Mouse (Mus musculus): ENCODE data around the gene Ryr2. TPM values are rescaled to one million over a fixed set of nuclear protein-coding genes. Genes with fewer than 3 reads are reported as not detected.

The Ryr2 gene
- total RNA-seq, 4 experiments from 2014 or later, result 0.35 to 0.77 (median 0.58) TPM

GRCm38 (mm10) chr13:12037241-12037640 is 69.5 kb downstream of the Ryr2 start:
- DNase-seq (ENCODE audit: low spot score in 2 of 2), result no peak

- DNase-seq (ENCODE audit: low spot score in 2 of 2), result no peak
Observed at GRCm38 (mm10) chr13:12036834-12037233, 69.9 kb downstream of the Ryr2 start.

GRCm38 (mm10) chr13:12033914-12034313 is 72.8 kb downstream of the Ryr2 start:
- DNase-seq (ENCODE audit: low spot score in 2 of 2), result no peak

GRCm38 (mm10) chr13:12033272-12033671 is 73.5 kb downstream of the Ryr2 start:
- no peak for DNase-seq (ENCODE audit: low spot score in 2 of 2)

- no peak for DNase-seq (ENCODE audit: low spot score in 2 of 2)
Observed at GRCm38 (mm10) chr13:12029841-12030240, 76.9 kb downstream of the Ryr2 start.

- DNase-seq (ENCODE audit: low spot score in 2 of 2), result no peak
Observed at GRCm38 (mm10) chr13:12029326-12029725, 77.4 kb downstream of the Ryr2 start.

GRCm38 (mm10) chr13:12018046-12018445 is 88.7 kb downstream of the Ryr2 start:
- DNase-seq (ENCODE audit: low spot score in 2 of 2), result no peak

- DNase-seq (ENCODE audit: low spot score in 2 of 2), result no peak
Observed at GRCm38 (mm10) chr13:12013986-12014385, 92.8 kb downstream of the Ryr2 start.

- DNase-seq (ENCODE audit: low spot score in 2 of 2), result no peak
Observed at GRCm38 (mm10) chr13:12008995-12009689, 97.6 kb downstream of the Ryr2 start.

GRCm38 (mm10) chr13:12007579-12007978 is 99.2 kb downstream of the Ryr2 start:
- DNase-seq (ENCODE audit: low spot score in 2 of 2), result no peak

GRCm38 (mm10) chr13:12001891-12002294 is 104.9 kb downstream of the Ryr2 start:
- no peak for DNase-seq (ENCODE audit: low spot score in 2 of 2)

- DNase-seq (ENCODE audit: low spot score in 2 of 2), result no peak
Observed at GRCm38 (mm10) chr13:11999851-12000250, 106.9 kb downstream of the Ryr2 start.

GRCm38 (mm10) chr13:11997366-11997765 is 109.4 kb downstream of the Ryr2 start:
- no peak for DNase-seq (ENCODE audit: low spot score in 2 of 2)

- no peak for DNase-seq (ENCODE audit: low spot score in 2 of 2)
Observed at GRCm38 (mm10) chr13:11987556-11987955, 119.2 kb downstream of the Ryr2 start.

GRCm38 (mm10) chr13:11985056-11985455 is 121.7 kb downstream of the Ryr2 start:
- DNase-seq (ENCODE audit: low spot score in 2 of 2), result no peak

GRCm38 (mm10) chr13:11978997-11979396 is 127.7 kb downstream of the Ryr2 start:
- DNase-seq (ENCODE audit: low spot score in 2 of 2), result no peak

- no peak for DNase-seq (ENCODE audit: low spot score in 2 of 2)
Observed at GRCm38 (mm10) chr13:11978359-11978758, 128.4 kb downstream of the Ryr2 start.

GRCm38 (mm10) chr13:11977606-11978005 is 129.1 kb downstream of the Ryr2 start:
- no peak for DNase-seq (ENCODE audit: low spot score in 2 of 2)

GRCm38 (mm10) chr13:11964391-11964790 is 142.4 kb downstream of the Ryr2 start:
- DNase-seq (ENCODE audit: low spot score in 2 of 2), result no peak

- no peak for DNase-seq (ENCODE audit: low spot score in 2 of 2)
Observed at GRCm38 (mm10) chr13:11959488-11960174, 147.1 kb downstream of the Ryr2 start.

- no peak for DNase-seq (ENCODE audit: low spot score in 2 of 2)
Observed at GRCm38 (mm10) chr13:11958854-11959253, 147.9 kb downstream of the Ryr2 start.

- DNase-seq (ENCODE audit: low spot score in 2 of 2), result no peak
Observed at GRCm38 (mm10) chr13:11958271-11958670, 148.5 kb downstream of the Ryr2 start.

GRCm38 (mm10) chr13:11951951-11952350 is 154.8 kb downstream of the Ryr2 start:
- DNase-seq (ENCODE audit: low spot score in 2 of 2), result no peak
